Mouse (Mus musculus) spleen, postnatal 14 days (tissue): Measurements from ENCODE around the gene Calm3.

Experiments used
- DNase-seq, 2 experiments: peaks; one replicate each; pipeline ENCODE4 v3.0.0; 2021 to 2022; ENCODE audit warnings: low spot score in 2 of 2

The Calm3 gene

DNA sequence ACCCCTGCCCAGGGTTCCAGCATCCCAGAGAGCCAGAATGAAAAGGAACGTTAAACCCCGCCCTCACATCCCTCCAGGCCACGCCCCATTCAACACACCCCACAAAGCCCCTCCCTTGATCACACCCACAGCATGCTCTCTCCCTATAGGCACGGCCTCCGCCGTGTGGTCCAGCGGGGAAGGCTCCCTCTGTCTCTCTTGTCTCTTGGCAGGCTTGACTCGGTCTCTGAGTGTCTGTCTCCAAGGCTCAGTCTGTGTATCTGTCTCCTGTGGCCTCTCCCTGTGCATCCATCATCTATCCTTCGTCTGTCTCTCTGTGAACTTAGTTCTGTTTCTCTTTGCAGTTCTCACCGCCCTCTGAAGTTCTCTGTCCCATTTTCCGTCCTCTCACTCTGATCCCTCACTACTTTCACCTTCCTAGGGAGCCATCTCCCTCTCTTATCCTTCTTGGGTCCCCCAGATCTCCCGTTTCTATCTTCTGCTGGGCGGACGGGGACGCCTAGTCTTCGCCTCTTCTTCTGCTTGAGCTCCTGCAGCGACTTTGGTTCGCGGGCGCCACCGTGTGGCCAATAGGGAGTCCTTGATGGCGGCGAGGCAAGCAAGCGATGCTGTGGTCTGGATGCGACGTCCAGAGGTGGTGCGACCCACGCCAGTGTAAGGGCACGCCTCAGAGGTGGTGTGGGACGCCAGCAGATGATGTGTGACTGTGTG lies 32.1 kb downstream of the Calm3 start, which contains the start of gene Gng8:
TSS of gene Gng8 (plus strand) at position 146 of the 711 bp plus-strand sequence.
- peak; percentile 61 to 79 for DNase-seq

- DNase-seq = no peak
These were observed 33.0 kb downstream of the Calm3 start for GRCm38 (mm10) chr7:16890944-16891343.

GRCm38 (mm10) chr7:16890536-16890935 lies 33.4 kb downstream of the Calm3 start:
- no peak for DNase-seq

- no peak for DNase-seq
These were observed 38.0 kb downstream of the Calm3 start for GRCm38 (mm10) chr7:16885905-16886304.

GRCm38 (mm10) chr7:16885271-16885776 lies 38.6 kb downstream of the Calm3 start:
- no peak for DNase-seq

DNA sequence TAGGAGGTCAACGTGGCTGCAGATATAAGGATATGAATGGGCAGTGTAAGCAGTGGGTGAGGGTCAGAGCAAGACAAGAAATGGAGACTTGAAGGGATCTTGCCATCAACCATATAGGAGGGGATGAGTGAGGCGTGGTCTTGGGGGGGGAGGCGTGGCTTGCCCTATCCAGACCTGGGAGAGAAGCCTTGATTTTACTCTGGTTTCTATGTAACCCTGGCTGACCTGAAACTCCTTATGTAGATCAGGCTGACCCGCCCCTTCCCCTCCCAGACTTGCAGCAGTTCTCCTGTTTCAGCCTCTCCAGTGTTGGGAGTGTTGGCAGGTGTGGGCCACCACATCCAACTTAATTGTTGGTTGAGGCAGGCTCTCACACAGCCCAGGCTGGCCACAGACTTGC lies 39.6 kb downstream of the Calm3 start:
- no peak for DNase-seq

DNA sequence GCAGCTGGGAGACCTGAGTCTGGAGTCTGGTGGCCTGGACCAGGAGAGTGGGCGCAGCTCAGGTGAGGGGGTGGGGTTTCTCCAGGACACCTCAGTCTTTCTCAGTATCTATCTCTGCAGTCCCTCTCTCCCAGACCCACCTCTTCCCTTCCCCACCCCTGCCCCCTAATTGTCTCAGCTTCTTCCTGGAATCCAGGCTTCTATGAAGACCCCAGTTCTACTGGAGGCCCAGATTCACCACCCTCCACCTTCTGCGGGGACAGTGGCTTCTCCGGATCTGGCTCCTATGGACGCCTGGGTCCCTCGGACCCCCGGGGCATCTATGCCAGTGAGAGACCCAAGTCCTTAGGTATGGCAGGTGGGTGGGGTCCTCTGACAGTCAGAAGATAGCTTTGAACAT lies 40.8 kb downstream of the Calm3 start:
- DNase-seq = no peak

DNA sequence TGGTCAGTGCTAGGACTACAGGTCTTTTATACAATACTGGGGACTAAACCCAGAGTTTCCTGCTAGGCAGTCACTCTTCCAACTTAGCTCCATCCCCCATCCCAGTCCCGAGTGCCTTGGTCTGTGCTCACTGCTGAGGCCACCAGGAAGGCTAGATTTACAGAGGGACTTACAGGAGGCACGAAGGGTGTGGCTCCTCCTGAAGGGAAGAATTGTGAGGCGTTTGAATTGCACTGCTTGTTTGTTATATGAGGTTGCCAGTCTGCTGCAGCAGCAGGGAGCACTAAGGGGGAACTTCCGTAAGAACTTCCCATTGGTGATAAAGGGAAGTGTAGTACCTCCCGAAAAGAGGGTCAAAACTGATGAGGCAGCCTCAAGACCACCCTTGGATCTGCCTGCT lies 43.3 kb downstream of the Calm3 start:
- DNase-seq = no peak

DNA sequence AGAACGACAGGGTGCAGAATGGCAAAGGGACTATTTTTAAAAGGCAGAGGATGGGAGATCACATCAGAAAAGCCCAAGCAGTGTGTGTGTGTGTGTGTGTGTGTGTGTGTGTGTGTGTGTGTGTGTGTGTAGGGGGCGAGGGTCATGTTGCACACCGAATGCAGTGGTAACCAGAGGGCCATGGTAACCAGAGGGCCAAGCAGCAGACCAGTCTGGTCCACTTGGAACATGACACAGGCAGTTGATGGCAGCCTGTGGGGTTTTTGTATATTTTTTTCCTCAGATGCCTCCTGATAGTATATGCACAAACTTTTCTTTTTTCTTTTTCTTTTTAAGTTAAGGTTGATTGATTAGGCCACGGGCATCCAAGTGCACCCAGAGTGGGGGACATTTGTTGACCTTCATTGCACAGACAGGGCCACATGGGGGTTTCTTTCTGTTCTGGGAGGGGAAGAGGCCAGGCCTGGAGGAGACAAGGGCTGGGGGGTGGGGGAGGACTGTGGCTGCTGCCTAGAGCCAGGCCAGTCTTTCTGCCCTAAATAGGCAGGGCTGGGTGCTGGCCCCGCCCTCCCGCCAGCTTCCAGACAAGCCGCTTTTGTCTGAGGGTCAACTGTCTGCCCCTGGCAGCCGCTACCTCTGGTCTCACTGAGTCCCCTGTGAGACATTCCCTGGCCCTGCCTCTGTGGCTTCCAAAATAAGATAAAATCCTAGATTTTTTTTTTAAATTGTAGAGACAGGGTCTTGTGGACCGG lies 43.9 kb downstream of the Calm3 start:
- no peak for DNase-seq

- DNase-seq = no peak
These were observed 46.2 kb downstream of the Calm3 start for GRCm38 (mm10) chr7:16877717-16878116.

- DNase-seq = no peak
These were observed 47.3 kb downstream of the Calm3 start for GRCm38 (mm10) chr7:16876608-16877007.

DNA sequence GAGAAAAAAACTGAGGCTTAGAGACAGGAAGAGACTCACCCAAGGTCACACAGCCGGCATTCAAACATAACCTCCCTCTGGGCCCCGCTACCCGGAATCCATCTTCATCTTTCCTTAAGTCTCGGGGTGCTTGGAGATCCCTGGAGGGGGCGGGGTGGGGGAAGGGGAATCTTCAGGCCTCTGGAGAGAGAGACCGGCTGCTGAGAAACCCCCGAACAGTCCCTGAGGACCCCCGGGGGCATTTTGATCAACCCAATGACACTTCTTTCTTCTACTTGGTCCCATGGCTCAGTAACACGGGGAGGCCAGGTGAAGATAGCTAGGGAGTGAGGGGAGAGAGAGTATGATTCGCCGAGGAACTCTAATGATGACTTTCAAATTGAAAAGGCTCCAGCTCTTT lies 47.9 kb downstream of the Calm3 start:
- no peak for DNase-seq

GRCm38 (mm10) chr7:16875326-16875725 lies 48.6 kb downstream of the Calm3 start:
- DNase-seq = no peak

- DNase-seq = no peak
These were observed 48.8 kb downstream of the Calm3 start, which contains the start of gene Dact3 for GRCm38 (mm10) chr7:16875310-16875325. Dact3 (plus strand) TSS chr7:16875317.

- peak; percentile 96 for DNase-seq
These were observed 49.1 kb downstream of the Calm3 start for GRCm38 (mm10) chr7:16874756-16875309.

DNA sequence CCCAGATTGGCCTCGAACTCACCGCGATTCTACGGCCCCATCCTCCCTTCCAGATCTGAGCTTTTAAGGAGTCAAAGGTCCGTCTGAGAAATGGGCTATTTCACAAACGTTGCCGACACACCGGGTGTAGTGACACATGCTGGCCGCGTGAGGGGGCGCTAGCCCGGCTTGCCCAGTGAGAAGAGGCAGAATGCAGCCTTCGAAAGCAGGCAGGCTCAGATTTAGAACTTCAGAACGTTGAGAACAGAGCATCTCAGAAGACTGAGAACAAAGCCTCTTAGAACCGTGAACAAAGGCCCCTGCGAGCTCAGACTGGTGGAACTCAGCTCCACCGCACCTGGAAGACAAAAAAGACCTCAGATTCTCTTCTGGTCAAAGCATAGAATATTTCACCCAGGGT lies 49.7 kb downstream of the Calm3 start:
- DNase-seq = peak; percentile 57 to 72

- no peak for DNase-seq
These were observed 50.5 kb downstream of the Calm3 start for GRCm38 (mm10) chr7:16873392-16873791.

GRCm38 (mm10) chr7:16872478-16872877 lies 51.4 kb downstream of the Calm3 start:
- DNase-seq = no peak

- DNase-seq = no peak
These were observed 52.3 kb downstream of the Calm3 start for GRCm38 (mm10) chr7:16871600-16871999.

DNA sequence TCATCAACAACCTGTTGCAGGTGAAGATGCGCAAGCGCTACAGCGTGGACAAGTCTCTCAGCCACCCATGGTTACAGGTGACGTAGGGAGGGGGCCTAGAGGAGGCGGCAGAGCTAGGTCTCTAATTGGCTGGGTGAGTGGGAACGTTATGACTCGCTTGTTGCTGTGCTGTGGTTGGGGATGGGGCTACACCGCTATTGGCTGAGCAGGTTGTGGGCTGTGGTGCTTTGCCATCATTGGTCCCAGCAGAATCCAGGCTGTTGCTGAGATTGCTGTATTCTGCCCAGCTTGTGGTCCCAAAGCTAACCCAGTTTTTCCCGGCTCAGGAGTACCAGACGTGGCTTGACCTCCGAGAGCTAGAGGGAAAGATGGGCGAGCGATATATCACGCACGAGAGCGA lies 54.4 kb downstream of the Calm3 start:
- no peak for DNase-seq

DNA sequence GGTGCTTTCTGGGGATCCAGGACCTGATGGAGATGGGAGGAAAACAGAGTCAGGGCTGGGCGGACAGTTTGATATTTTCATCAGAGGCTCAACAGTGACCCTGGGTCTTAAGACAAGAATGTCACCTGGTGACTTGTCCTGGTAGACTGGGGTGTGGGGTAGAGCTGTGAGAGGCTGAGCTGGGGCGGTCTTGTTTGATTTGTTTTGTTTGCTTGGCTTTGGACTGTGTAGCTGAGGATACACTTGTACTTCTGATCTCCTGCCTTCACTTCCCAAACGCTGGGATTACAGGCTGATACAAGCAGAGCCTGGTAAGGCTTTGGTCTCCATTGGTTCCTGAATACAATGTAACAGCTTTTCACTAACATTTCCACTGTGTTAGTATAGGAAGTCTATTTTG lies 56.4 kb downstream of the Calm3 start:
- no peak for DNase-seq
